Mouse (Mus musculus): Measurements from ENCODE around the gene Agxt2. TPM values are rescaled to one million over a fixed set of nuclear protein-coding genes. Genes with fewer than 3 reads are reported as not detected.

The Agxt2 gene
- polyA plus RNA-seq, 1 experiment from 2014 or later = not detected

DNA sequence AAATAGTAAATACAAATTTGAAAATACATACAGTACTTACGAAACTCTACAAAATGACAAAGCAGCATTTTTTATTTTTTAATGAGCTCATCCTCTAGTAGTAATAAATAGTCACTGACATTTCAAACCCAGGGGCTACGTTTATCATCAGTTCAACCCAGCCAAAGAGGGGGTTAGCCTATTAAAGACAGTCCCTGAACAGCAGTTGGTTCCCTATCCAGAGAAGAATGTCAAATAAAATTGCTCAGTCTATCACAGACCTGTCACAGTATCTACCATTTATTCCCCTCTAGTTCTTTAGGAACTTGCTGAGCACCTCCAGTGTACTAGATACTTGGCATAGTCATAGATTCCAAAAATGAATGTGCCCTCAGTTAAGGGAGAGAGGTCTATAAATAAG lies 28.9 kb downstream of the Agxt2 start:
- Histone ChIP-seq H3K4me1 (no peaks in the 10 kb centered on the region), H3K27ac (no peak overlapping the region), H3K9me3 (no peaks in the 10 kb centered on the region), H3K27me3 (ENCODE audit: poor library complexity, severe bottlenecking) (no peaks in the 10 kb centered on the region), H3K36me3 (replicated peaks) (no peaks in the 10 kb centered on the region), H3K4me3 (no peak overlapping the region)
- no peak for DNase-seq (ENCODE audit: extremely low spot score, low spot score)
- WGBS = 87% methylated on average over 2 of the region's 2 CpGs

DNA sequence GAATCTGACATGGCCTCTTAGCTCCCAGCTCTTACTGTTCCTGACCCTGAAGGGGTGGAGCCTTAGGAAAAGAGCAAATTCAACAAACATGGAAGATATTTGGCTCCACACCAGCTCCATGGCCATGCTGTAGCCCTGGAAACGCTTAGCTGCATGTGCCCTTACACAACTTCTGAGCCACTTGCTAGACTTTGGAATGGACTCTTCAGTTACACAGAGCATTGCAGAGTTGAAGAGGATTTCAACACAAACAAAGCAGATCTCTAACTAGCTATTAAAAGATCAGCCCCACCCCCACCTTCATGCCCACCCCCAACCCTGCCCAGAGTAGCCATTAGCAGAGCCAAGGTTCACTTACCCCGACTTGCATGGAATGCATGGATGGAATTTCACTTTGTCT lies 41.5 kb downstream of the Agxt2 start:
- no peak overlapping the region for H3K4me3 ChIP-seq
- no peaks in the 10 kb centered on the region for H3K9me3 ChIP-seq
- peaks cover 6% of the 10 kb centered on the region for H3K4me1 ChIP-seq
- H3K27me3 ChIP-seq (ENCODE audit: poor library complexity, severe bottlenecking) = no peaks in the 10 kb centered on the region
- no peak for DNase-seq (ENCODE audit: extremely low spot score, low spot score)
- no peak overlapping the region for H3K27ac ChIP-seq
- H3K36me3 ChIP-seq (replicated peaks) = no peaks in the 10 kb centered on the region
- 75% methylated on average over 2 of the region's 2 CpGs for WGBS

DNA sequence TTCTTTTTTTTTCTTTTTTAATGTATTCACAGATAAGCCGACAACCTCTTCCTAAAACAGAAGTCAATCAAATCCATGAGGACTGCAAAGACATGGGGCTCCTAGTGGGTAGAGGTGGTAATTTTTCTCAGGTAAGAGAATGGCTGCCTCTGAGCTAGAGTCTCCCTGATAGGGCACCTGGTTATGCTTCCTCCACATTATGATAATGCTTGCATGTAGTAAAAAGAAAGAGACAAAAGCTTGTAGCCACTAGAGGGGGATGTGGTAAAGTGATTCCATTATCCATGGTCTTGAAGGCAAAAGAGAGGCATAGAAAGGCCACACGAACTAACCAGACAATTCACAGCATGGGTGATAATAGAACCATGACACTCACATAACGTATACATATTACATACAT lies 42.1 kb downstream of the Agxt2 start:
- peaks cover 6% of the 10 kb centered on the region for H3K4me1 ChIP-seq
- H3K27me3 ChIP-seq (ENCODE audit: poor library complexity, severe bottlenecking) = no peaks in the 10 kb centered on the region
- 64% methylated on average over 3 of the region's 3 CpGs for WGBS
- H3K4me3 ChIP-seq = no peak overlapping the region
- DNase-seq (ENCODE audit: extremely low spot score, low spot score) = no peak
- no peak overlapping the region for H3K27ac ChIP-seq
- no peaks in the 10 kb centered on the region for H3K36me3 ChIP-seq (replicated peaks)
- no peaks in the 10 kb centered on the region for H3K9me3 ChIP-seq

DNA sequence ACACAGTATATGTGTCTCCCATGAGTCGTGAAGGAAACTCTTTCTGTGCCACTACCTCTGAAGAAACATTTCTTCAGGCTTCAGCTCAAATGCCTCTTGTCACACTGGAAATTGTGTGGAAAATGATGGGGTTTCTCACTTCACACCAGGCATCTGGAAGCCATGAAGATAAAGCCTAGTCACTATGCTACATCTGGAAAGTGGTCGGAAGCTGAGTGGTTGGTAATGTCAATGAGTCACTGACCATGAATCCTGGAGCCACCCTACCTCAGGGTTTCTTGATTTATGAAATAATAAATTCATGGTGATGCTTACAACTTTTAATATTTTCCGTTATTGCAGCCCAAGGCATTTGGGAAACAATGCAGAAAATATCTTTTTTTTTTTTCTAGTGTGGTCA lies 51.5 kb downstream of the Agxt2 start:
- Histone ChIP-seq H3K36me3 (replicated peaks) (no peaks in the 10 kb centered on the region), H3K9me3 (no peaks in the 10 kb centered on the region), H3K4me1 (no peaks in the 10 kb centered on the region), H3K27me3 (ENCODE audit: poor library complexity, severe bottlenecking) (no peaks in the 10 kb centered on the region), H3K27ac (no peak overlapping the region), H3K4me3 (no peak overlapping the region)
- WGBS = 93% methylated on average over 3 of the region's 3 CpGs
- no peak for DNase-seq (ENCODE audit: extremely low spot score, low spot score)

DNA sequence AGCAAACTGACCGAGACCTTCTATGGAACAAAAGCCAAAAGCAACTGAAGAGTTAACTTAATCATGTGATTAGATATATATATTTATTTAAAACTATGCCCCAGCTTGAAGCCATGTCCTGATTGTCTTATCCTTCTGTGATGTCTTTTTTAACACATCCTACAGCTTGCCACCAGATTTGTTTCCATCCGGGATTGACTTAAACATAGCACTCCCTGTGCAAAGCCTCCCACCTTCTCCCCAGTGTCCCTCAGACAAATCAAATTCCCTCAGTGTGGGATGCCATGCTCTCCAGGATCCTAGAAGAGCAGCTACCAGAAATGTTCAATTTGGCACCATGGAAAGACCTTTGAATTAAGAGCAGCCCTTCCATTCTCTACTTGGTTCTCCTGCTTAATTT lies 52.5 kb downstream of the Agxt2 start:
- Histone ChIP-seq H3K9me3 (no peaks in the 10 kb centered on the region), H3K4me1 (no peaks in the 10 kb centered on the region), H3K36me3 (replicated peaks) (no peaks in the 10 kb centered on the region), H3K4me3 (no peak overlapping the region), H3K27ac (no peak overlapping the region), H3K27me3 (ENCODE audit: poor library complexity, severe bottlenecking) (no peaks in the 10 kb centered on the region)
- WGBS = 92% methylated on average over 2 of the region's 2 CpGs
- no peak for DNase-seq (ENCODE audit: extremely low spot score, low spot score)

DNA sequence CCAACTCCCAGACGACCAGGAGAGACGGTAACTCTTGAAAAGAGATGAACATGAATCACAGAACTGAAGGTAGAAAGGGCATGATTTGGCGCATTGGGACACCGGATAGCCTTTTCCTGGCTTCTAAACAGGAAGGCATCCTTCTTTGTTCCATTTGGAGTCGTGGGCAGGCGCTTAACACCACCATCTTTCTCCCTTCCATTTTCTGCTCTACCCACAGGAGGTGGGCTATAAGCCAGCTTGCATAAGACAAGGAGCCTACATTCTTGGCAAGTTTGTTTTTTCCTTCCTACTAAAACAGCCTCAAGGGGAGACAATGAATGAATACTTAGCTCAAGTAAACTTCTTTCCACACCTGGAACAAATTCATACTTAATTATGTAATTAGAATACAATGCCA lies 55.3 kb downstream of the Agxt2 start:
- 93% methylated on average over 6 of the region's 6 CpGs for WGBS
- no peak overlapping the region for H3K27ac ChIP-seq
- no peaks in the 10 kb centered on the region for H3K27me3 ChIP-seq (ENCODE audit: poor library complexity, severe bottlenecking)
- H3K9me3 ChIP-seq = no peaks in the 10 kb centered on the region
- H3K4me1 ChIP-seq = no peaks in the 10 kb centered on the region
- H3K36me3 ChIP-seq (replicated peaks) = no peaks in the 10 kb centered on the region
- no peak for DNase-seq (ENCODE audit: extremely low spot score, low spot score)
- no peak overlapping the region for H3K4me3 ChIP-seq

DNA sequence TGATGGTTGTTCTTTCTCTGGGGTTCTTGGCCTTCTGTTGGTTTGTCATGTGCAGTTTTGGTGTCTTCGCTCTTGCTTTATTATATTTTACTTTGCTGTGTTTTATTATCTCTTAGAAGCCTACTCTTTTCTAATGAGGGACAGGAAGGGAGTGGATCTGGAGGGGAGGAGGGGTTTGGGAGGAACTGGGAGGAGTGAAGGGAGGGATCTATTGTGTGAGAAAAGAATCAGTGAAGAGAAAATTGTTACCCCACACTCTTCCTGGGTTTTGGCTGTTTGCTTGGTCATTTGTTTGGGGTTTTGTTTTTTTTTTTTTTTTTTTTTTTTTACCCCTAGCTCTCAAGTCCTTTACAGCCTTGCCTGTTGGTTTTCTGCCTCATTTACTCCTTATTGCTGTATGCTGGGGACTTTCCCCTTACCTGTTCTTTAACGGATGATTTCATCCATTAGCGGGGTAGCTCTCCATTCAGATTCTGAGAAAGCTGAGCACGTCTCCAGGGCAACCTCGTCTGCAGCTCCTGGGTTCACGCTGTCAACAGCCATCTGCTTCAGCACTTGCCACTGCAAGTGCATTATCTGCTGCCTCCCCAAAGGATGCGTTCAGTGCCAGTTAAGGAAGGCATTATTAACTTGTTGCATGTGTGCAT lies 62.9 kb downstream of the Agxt2 start:
- Histone ChIP-seq H3K4me3 (no peak overlapping the region), H3K36me3 (replicated peaks) (no peaks in the 10 kb centered on the region), H3K27ac (peak overlapping the region; percentile 68), H3K27me3 (ENCODE audit: poor library complexity, severe bottlenecking) (no peaks in the 10 kb centered on the region), H3K9me3 (no peaks in the 10 kb centered on the region), H3K4me1 (peaks cover 35% of the 10 kb centered on the region)
- peak; percentile 56 for DNase-seq (ENCODE audit: extremely low spot score, low spot score)
- 17% methylated on average over 7 of the region's 7 CpGs for WGBS

DNA sequence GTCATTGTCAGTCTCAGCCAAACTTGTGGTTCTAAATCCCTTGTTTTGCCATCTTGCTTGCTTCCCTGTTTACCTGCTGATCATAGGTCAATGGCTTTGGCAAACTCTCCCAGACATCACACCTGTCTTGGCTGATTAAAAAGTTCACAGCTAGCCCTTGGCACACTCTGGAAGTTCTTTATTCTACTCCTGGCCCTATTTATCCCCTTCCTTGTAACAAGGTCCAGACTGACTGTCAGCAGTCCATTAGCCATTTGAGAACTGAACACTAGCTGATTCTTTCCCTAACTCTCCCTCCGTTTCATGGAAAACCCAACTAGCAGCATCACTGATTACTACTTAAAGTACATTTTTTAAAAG lies 63.4 kb downstream of the Agxt2 start:
- peak overlapping the region; percentile 13; the same call in 1 of the 2 replicates for H3K27ac ChIP-seq
- H3K9me3 ChIP-seq = no peaks in the 10 kb centered on the region
- DNase-seq (ENCODE audit: extremely low spot score, low spot score) = no peak
- H3K4me3 ChIP-seq = no peak overlapping the region
- no peaks in the 10 kb centered on the region for H3K36me3 ChIP-seq (replicated peaks)
- H3K27me3 ChIP-seq (ENCODE audit: poor library complexity, severe bottlenecking) = no peaks in the 10 kb centered on the region
- peaks cover 35% of the 10 kb centered on the region for H3K4me1 ChIP-seq
- 48% methylated on average over 1 of the region's 1 CpGs for WGBS

DNA sequence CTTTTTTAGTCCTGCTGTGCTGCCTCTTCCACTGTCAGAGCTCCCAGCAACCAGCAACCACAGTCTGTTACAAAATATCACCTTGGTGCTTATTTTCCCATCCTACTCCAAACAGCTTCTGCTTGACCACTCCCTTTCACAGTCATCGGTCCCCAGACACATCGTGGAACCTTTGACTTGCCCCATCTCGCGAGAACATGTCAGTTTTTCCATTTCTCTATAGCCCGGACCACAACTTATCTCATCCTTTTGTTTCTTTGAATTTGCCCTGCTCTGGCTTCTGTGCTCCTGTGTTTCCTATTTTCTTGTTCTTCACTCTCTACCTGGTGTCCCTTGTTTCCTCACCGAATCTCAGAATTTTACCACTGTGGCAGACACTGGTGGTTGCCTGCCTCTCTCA lies 67.8 kb downstream of the Agxt2 start:
- H3K9me3 ChIP-seq = no peaks in the 10 kb centered on the region
- 93% methylated on average over 6 of the region's 6 CpGs for WGBS
- H3K27ac ChIP-seq = no peak overlapping the region
- H3K27me3 ChIP-seq (ENCODE audit: poor library complexity, severe bottlenecking) = no peaks in the 10 kb centered on the region
- H3K4me3 ChIP-seq = no peak overlapping the region
- no peaks in the 10 kb centered on the region for H3K36me3 ChIP-seq (replicated peaks)
- peaks cover 26% of the 10 kb centered on the region for H3K4me1 ChIP-seq
- no peak for DNase-seq (ENCODE audit: extremely low spot score, low spot score)

DNA sequence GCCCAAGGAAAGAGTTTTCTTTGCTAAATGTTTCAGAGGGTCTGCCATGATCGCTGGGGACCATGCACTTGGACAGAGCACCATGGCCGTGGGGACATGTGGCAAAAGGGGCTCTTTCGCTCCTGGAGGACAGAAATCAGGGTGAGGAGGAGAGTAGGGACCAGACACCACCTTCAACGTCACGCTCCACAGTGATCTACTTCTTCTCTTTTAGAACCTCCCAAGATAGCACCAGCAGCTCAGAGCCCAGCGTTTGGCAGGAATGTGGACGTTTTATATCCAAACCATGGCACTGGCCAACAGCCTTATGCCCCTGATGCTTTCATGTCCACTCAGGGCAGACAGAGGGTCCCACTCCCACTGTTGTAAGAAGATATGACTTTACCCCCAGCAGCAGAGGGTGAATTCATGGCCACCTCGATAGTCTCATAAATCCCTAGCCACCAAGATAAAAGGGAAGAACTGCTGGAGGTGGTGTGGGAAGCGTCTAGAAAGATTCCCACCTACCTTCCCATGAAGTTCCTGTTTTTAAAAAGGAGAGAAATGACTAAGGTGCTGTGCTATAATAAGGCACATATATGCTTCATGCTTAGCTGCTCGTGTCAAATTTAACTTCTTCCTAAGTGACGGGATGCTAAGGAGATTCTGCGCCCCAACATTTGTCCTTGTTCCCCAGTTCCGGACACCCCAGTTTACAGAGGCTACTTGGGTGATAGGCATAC lies 68.4 kb downstream of the Agxt2 start:
- DNase-seq (ENCODE audit: extremely low spot score, low spot score) = no peak
- 92% methylated on average over 13 of the region's 13 CpGs for WGBS
- H3K9me3 ChIP-seq = no peaks in the 10 kb centered on the region
- no peak overlapping the region for H3K27ac ChIP-seq
- H3K4me1 ChIP-seq = peaks cover 20% of the 10 kb centered on the region
- no peaks in the 10 kb centered on the region for H3K27me3 ChIP-seq (ENCODE audit: poor library complexity, severe bottlenecking)
- H3K4me3 ChIP-seq = no peak overlapping the region
- no peaks in the 10 kb centered on the region for H3K36me3 ChIP-seq (replicated peaks)

DNA sequence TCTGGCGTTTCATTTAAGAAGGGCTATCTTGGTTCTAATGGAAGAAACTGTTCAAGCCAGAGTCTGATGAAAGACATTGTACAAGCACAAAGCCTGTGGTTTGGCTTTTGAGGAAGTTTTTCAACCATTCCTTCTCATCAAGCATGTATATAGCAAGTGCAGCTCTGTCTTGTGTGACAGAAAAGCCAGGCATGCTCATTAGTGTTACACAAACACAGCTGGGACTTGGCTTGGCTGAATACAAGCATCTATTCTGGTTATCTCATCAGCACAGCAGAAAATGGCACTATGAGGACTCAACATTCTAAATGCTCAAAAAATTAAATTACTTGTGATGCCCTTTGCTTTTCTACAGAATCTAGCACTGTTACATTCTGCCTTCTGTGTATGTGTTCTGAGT lies 78.6 kb downstream of the Agxt2 start:
- no peaks in the 10 kb centered on the region for H3K4me1 ChIP-seq
- H3K9me3 ChIP-seq = peaks cover 3% of the 10 kb centered on the region; the same call in 1 of the 2 replicates
- 94% methylated on average over 1 of the region's 1 CpGs for WGBS
- H3K27me3 ChIP-seq (ENCODE audit: poor library complexity, severe bottlenecking) = no peaks in the 10 kb centered on the region
- DNase-seq (ENCODE audit: extremely low spot score, low spot score) = no peak
- H3K4me3 ChIP-seq = no peak overlapping the region
- H3K27ac ChIP-seq = no peak overlapping the region
- H3K36me3 ChIP-seq (replicated peaks) = peaks cover 22% of the 10 kb centered on the region

DNA sequence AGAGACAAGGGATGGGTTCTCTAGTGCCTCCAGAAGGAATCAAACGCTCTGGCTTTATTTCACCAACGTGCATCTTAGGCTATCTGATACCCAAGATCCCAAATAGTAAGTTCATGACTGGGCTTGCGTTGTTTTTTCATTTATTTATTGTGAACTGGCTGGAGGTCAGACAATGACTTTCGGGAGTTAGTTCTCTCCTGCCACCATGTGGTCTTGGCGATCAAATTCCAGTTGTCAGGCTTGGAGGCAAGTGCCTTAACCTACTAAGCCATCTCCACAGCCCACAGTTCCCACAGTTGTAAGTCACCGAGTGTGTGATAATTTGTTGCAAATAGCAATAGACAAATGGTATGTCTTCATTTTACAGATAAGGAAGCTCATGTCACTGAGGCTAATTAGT lies 81.6 kb downstream of the Agxt2 start:
- peaks cover 3% of the 10 kb centered on the region; the same call in 1 of the 2 replicates for H3K9me3 ChIP-seq
- no peak for DNase-seq (ENCODE audit: extremely low spot score, low spot score)
- H3K4me3 ChIP-seq = no peak overlapping the region
- WGBS = 77% methylated on average over 6 of the region's 6 CpGs
- no peaks in the 10 kb centered on the region for H3K27me3 ChIP-seq (ENCODE audit: poor library complexity, severe bottlenecking)
- no peak overlapping the region for H3K27ac ChIP-seq
- no peaks in the 10 kb centered on the region for H3K4me1 ChIP-seq
- peaks cover 48% of the 10 kb centered on the region for H3K36me3 ChIP-seq (replicated peaks)

DNA sequence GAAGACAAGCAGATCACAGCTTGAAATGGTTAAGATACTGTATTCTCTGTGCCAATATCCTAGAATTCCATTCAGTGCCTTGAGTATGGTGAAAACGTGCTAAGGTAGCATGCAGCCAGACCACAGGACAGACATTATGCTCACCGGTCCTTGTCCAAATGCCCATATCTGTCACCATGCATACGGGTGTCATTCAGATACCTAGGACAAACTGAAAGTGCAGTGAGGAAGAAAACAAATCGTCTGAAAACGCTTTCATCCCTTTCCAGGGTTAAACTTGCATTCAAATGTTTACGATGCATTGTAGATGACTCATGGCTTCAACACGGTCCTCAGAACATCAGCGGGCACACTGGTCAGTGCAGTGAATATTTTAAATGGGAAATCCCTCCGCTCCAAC lies 83.2 kb downstream of the Agxt2 start:
- no peak for DNase-seq (ENCODE audit: extremely low spot score, low spot score)
- WGBS = 91% methylated on average over 9 of the region's 9 CpGs
- no peaks in the 10 kb centered on the region for H3K4me1 ChIP-seq
- no peak overlapping the region for H3K4me3 ChIP-seq
- no peaks in the 10 kb centered on the region for H3K27me3 ChIP-seq (ENCODE audit: poor library complexity, severe bottlenecking)
- H3K27ac ChIP-seq = no peak overlapping the region
- H3K36me3 ChIP-seq (replicated peaks) = peaks cover 59% of the 10 kb centered on the region
- peaks cover 2% of the 10 kb centered on the region; the same call in 1 of the 2 replicates for H3K9me3 ChIP-seq
